Mouse (Mus musculus): Measurements from ENCODE around the gene Ifnar1.
A peak's percentile ranks its signal among the peaks of the same experiment; 100 is the strongest.

The Ifnar1 gene

GRCm38 (mm10) chr16:91461066-91461638 lies 23.9 kb upstream of the Ifnar1 start:
- DNase-seq (ENCODE audit: low spot score), result no peak

- DNase-seq (ENCODE audit: low spot score), result no peak
Measured at GRCm38 (mm10) chr16:91461773-91462181, 23.3 kb upstream of the Ifnar1 start.

GRCm38 (mm10) chr16:91462644-91463043 lies 22.4 kb upstream of the Ifnar1 start:
- DNase-seq (ENCODE audit: low spot score), result no peak

- no peak for DNase-seq (ENCODE audit: low spot score)
Measured at GRCm38 (mm10) chr16:91463400-91463799, 21.6 kb upstream of the Ifnar1 start.

GRCm38 (mm10) chr16:91463836-91464400 lies 21.1 kb upstream of the Ifnar1 start:
- DNase-seq (ENCODE audit: low spot score), result no peak

GRCm38 (mm10) chr16:91464594-91465504 lies 20.2 kb upstream of the Ifnar1 start:
- DNase-seq (ENCODE audit: low spot score), result peak; percentile 61

- DNase-seq (ENCODE audit: low spot score), result no peak
Measured at GRCm38 (mm10) chr16:91465505-91466240, 19.4 kb upstream of the Ifnar1 start.

GRCm38 (mm10) chr16:91466566-91466965 lies 18.5 kb upstream of the Ifnar1 start:
- DNase-seq (ENCODE audit: low spot score), result no peak

GRCm38 (mm10) chr16:91470470-91470869 lies 14.6 kb upstream of the Ifnar1 start:
- DNase-seq (ENCODE audit: low spot score), result no peak

GRCm38 (mm10) chr16:91471481-91471880 lies 13.6 kb upstream of the Ifnar1 start:
- no peak for DNase-seq (ENCODE audit: low spot score)

- no peak for DNase-seq (ENCODE audit: low spot score)
Measured at GRCm38 (mm10) chr16:91475753-91476152, 9.3 kb upstream of the Ifnar1 start.

- no peak for DNase-seq (ENCODE audit: low spot score)
Measured at GRCm38 (mm10) chr16:91478067-91478466, 7.0 kb upstream of the Ifnar1 start.

- no peak for DNase-seq (ENCODE audit: low spot score)
Measured at GRCm38 (mm10) chr16:91480517-91480916, 4.5 kb upstream of the Ifnar1 start.

GRCm38 (mm10) chr16:91484387-91484786 lies 651 bp upstream of the Ifnar1 start:
- no peak for DNase-seq (ENCODE audit: low spot score)

GRCm38 (mm10) chr16:91485841-91486240 lies 803 bp downstream of the Ifnar1 start:
- no peak for DNase-seq (ENCODE audit: low spot score)

GRCm38 (mm10) chr16:91488066-91488465 lies 3.0 kb downstream of the Ifnar1 start:
- no peak for DNase-seq (ENCODE audit: low spot score)

- no peak for DNase-seq (ENCODE audit: low spot score)
Measured at GRCm38 (mm10) chr16:91490897-91491296, 5.9 kb downstream of the Ifnar1 start.

GRCm38 (mm10) chr16:91491473-91491872 lies 6.4 kb downstream of the Ifnar1 start:
- DNase-seq (ENCODE audit: low spot score), result no peak

- DNase-seq (ENCODE audit: low spot score), result no peak
Measured at GRCm38 (mm10) chr16:91495501-91495900, 10.5 kb downstream of the Ifnar1 start.

GRCm38 (mm10) chr16:91496206-91496605 lies 11.2 kb downstream of the Ifnar1 start:
- no peak for DNase-seq (ENCODE audit: low spot score)

GRCm38 (mm10) chr16:91496766-91497165 lies 11.7 kb downstream of the Ifnar1 start:
- DNase-seq (ENCODE audit: low spot score), result no peak

- DNase-seq (ENCODE audit: low spot score), result no peak
Measured at GRCm38 (mm10) chr16:91498041-91498440, 13.0 kb downstream of the Ifnar1 start.

All from ovary, postnatal 10 days (tissue).